Mouse (Mus musculus) sigmoid colon, adult 10 weeks (tissue): Measurements from ENCODE around the gene Kpna3. TPM values are rescaled to one million over a fixed set of nuclear protein-coding genes. Genes with fewer than 3 reads are reported as not detected.

Source experiments
- polyA plus RNA-seq: library from polyadenylated mRNA; stranded (reverse); fragments of 350-450 nt; fragmentation: Illumina TruSeq; extraction: RNeasy Lipid Tissue Mini Kit (QIAGEN cat#74804); gene quantifications from one replicate; pipeline ENCODE4 v1.2.3, GENCODE M21; 2014; ENCODE audit warnings: low read depth, low replicate concordance

The Kpna3 gene
- polyA plus RNA-seq, result 109 TPM

DNA sequence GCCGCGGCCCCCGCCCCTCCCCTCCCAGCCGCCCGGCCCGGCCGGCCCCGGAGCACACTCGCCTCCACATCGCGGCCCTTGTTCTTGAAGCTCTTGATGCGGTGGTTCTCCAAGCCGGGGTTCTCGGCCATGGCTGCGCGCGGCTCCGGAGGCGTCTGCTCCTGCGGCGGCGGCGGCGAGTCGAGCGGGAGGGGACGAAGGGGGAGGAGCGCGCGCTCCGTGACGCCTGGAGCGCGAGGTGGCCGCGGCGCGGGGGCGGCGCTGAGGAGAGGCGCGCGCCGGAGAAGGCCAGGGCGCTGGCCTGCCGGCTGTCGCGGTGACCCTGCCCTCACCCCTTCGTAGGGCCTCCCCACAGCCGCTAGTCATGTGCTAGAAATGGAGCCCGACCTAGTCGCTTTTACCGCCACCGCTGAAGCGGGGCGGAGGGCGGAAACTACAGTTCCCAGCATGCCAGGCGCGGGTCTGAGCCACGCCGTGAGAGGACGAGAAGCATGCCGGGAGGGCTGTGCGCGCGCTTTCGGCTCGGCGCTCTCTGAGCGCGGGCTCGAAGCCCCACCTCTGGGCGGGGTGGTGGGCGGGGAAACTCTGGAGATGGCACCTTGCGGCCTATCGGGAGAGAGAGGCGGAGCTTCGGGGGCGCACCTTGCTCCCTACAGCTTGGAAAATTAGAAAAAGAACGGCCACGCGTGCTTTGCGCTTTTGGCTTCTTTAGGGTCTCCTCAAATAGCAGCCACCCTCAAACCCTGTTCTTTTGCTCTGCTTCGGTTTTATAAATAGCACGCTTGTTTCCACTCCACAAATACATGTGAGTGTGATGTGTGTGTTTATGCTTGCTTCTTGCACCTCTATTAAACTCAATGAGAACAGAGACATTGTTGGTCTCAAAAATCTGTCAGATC, at the start of gene Kpna3:
Kpna3 (minus strand) TSS at position 214 of the 899 bp plus-strand sequence.

DNA sequence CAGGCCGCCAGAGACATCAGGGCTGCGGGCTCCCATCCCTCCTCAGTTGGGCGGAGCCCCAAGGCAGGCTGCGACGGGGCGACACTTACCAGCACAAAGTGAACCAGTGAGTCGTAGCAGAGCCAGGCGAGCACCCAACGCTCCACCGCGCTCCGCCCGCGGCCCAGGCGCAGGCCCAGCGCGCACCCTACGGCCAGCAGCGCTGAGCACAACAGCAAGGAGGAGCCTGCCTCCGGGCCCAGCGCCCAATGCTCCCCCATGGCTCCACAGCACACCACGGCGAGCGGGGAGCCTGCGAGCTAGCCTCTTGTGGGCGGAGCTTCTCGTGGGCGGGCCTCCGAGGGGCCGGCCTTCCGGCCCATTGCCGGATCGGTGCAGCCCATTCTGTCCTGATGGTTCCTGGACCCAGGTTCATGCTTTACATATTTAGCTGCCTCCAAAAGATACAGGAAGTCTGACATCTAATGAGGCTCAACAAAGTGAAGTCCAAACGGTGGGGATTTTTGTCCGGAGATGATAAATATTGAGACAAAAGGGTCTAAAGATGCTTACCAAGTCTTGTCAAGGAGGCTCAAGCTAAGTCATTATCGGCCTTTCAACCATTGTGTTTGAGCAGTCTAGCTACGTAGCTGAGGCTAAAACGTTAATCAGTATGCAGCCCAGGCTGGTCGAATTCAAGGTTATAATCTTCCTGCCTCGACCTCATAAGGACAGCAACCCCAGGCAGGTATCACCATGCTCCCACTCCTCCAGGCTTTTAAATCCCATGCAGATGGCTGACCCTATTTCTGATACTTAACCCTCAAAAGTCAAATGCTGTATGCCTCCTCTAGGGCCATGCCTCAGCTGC, 79.3 kb downstream of the Kpna3 start, which contains the start of gene Ebpl:
Ebpl (minus strand) TSS at position 309 of the 850 bp plus-strand sequence.

Other genes starting within 250 kb of the Kpna3 start
- 0.28 TPM for gene Sgcg, start 181.4 kb downstream of the Kpna3 start, polyA plus RNA-seq
- 1.4 TPM for gene Arl11, start 130.1 kb downstream of the Kpna3 start, polyA plus RNA-seq
- 4.6 TPM for gene Ebpl, start 79.4 kb downstream of the Kpna3 start, polyA plus RNA-seq
- 75.0 TPM for gene Spryd7, start 117.0 kb upstream of the Kpna3 start, polyA plus RNA-seq
- 15.5 TPM for gene Trim13, start 158.4 kb upstream of the Kpna3 start, polyA plus RNA-seq
- gene Kcnrg, start 167.6 kb upstream of the Kpna3 start, polyA plus RNA-seq, result not detected